Mouse (Mus musculus): ENCODE results near the gene Zbtb42. TPM values are rescaled to one million over a fixed set of nuclear protein-coding genes. Genes with fewer than 3 reads are reported as not detected.

Zbtb42 gene
- total RNA-seq, 2 experiments from 2014 or later, result 0.92 to 1.8 TPM

DNA sequence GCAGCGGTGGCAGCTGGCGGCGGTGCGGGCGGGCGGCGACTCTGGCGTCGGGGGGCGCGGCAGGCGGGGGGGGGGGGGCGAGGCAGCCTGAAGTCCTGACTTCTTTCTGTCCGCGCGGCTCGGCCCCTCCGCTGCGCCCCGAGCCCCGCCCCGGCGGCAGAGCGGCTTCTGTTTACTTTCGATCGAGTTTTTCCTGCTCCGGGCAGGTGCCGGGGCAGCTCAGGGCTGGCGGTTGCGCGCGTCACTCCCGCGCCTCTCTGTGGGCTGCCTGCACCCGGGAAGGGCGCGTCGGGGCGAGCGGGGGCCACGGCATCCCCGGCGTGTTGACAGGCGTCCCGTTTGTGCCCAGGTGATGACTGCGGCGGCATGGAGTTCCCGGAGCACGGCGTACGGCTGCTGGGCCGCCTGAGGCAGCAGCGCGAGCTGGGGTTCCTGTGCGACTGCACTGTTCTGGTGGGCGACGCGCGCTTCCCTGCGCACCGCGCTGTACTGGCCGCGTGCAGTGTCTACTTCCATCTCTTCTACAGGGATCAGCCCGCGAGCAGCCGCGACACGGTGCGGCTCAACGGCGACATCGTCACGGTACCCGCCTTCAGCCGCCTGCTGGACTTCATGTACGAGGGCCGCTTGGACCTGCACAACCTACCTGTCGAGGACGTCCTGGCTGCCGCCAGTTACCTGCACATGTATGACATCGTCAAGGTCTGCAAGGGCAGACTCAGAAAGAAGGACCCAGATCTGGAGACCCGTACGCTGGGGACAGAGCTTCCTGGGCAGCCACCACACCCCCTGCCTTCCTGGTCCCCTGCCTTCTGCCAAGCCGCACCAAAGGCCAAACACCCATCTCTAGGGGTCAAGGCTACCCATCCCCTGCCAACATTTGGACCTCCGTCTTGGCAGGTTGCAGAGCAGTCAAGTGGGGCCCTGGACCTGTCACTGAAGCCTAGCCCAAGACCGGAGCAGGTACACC, 684 bp downstream of the Zbtb42 start:
- no peak for ATAC-seq (replicated peaks; ENCODE audit: poor library complexity)

DNA sequence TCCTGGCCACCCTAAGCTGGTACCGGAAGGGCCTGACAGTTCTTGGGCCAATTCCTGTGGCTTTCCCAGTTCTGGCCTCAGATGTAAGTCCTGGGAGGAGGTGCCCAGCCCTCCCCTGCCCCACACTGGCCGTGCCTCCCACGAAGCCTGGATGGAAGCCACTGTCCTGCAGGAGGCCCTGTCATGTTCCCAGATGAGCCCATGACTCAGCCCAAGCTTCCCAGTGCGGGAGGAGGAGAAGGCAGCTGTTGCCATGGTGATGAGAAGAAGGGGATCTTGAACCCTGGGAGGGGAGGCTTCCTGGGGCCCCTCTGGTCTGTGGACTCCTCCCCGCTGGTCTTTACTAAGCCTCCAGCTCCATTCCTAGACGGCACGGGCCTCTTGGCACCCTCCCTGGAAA, 4.7 kb downstream of the Zbtb42 start:
- ATAC-seq (replicated peaks; ENCODE audit: poor library complexity), result no peak

DNA sequence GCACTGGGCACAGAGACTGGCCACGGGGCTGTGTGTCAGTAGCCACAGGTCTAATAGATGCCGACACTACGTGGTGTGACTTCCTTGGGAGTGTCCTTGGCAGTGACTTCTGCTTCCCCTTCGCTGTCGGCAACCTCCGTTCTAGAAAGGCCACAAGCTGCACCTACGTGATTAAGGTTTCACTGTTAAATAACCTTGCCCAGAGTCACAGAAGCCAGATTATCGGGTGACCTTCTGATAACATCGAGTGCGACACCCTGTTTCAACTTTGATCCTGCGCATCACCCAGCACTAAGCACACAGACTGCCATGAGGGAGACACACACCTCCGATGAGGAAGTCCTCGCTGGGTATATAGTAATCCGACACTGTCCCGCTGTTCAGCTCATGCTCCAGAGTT, 9.8 kb downstream of the Zbtb42 start:
- ATAC-seq (replicated peaks; ENCODE audit: poor library complexity), result peak; percentile 68

DNA sequence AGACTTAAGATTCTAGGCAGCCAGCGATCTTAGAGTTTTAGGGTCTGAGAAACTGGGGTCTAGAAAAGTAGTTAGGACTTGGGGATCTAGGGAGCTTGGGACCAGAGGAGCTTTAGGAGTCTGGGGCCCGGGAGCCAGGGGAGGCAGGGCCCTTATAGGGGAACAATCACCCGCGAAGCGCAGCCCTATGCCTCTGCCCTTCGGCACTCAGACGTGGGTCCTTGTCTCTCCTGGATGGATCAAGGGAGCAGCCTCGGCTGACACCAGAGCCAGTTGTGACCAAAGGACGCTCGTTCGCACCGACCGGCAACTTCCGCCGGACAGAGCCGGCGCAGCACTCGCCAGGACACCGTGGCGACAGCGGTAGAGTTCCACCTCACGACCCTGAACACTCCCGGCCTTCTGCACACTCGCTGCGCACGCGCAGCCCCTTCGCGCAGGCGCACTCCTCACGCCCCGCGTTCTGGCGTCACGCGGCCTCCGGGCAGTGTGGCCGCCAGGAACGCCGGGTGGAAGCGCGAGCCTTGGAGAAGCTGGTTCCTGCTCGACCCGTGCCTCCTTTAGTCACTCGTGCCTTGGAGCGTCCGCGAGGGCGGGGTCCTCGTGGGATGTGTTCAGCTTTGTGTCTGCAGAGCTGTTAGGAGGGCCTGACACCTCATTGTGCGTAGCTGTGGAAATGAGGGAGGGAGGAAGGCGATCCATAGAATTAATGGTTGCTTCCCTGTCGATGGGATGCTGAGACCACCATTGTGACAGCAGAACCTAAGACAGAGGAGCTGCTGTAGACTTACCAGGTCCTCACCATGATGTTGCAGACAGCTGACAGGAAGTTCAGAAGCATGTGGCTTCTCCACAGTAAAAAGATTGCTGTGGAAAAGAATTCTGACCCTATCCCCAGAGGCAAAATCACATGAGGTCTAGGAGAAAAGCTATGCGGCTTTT, 14.8 kb downstream of the Zbtb42 start:
- ATAC-seq (replicated peaks; ENCODE audit: poor library complexity), result peak; percentile 86

DNA sequence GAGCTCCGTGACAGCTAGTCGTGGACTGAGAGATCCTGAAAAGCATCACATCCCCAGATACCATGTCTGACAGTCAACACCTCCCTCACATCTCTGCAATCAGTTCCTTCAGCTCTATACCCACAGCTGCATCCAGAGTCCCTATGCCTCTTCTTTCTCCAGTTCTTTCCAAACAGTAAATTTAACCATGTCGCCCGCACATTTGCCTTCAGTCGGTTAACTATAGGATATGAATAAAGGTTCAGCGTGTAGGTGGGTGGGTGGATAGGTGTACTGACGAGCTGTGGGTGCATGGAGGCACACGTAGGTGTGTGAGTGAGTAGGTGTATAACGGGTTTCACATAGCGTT, 15.5 kb downstream of the Zbtb42 start:
- ATAC-seq (replicated peaks; ENCODE audit: poor library complexity), result no peak

DNA sequence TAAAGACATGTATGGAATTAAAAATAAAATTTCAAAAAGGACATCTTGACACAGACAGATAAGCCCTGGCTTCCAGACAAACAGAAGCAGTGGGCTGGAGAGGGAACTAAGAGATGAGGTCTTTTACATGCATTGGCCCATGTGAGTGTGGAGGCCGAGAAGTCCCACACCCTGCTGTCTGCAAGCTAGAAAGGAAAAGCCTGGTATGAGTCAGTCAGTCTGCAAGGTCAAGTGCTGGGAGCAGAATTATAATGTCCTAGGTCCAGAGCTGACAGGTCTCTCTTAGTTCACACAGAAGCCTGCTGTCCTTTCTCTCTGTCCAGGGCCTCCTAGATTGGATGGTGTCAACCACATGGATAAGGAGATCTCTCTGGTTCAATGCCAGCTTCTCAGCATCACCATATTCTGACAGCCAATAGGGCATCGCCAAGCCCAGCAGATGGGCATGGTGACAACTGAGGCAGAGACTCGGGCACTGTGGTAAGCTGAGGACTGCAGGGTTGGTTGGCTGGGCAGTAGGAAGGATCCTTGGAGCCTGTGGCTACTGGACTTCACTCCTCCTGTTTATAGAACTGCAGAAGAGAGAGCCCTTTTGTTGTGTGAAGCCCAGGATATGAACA, 18.3 kb downstream of the Zbtb42 start:
- no peak for ATAC-seq (replicated peaks; ENCODE audit: poor library complexity)

DNA sequence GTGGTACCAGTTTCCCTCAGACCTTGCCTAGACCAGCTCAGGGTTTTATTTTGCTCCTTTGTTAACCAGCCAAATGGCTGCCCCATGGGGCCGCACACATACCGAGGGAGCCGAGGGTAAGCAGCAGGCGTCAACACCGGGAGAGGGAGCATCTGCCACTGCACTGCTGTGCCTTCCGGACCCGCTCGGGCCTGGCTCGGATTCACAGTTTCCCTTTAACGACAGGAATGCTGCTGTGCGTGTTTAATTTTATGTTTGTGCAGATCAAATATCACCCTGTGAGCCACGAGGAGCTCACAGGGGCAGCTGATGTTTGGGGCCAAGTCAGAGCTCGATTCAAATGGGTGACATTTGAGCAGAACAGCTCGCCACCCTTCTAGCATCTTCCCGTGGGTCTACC, 21.9 kb downstream of the Zbtb42 start:
- no peak for ATAC-seq (replicated peaks; ENCODE audit: poor library complexity)

DNA sequence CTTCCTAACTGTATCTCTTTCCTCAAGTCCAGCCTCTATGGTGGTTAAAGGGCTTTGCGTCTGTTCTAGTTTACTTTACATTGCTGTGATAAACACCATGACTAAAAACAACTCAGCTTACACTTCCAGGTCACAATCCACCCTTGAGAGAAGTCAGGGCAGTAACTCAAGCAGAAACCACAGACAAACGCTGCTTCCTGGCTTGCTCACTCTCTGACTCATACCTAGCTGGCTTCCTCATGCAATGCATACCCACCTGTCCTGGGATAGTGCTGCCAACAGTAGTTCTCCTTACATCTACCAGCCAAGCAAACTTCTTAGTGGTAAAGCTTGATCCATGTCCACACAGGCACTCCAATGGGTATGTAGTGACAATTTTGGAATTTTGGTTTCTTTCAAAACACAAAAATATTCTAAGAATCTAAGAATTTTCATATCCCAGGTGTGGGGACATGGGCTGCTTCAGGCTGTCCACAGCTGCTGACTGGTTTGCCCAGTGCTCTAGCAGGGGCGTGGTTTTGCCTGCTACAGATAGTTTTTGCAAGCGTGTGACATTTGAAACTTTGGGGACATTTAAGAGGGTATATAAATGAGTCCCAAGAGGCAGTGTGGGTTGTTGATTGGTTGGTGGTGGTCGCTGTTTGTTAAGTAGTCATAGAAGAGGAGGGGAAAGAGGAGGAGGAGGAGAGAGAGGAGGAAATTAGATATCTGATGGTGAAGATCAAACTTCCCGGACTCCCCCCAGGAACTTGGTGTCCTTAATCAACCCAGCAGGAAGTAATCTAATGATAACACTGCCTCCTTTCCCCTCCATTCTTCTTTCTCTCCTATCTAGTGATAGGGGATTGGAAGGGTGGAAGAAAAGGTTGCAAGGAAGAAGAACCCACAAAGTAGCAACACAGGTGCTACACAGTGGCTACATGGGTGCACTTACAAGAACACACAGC, 24.0 kb downstream of the Zbtb42 start:
- 0 out of 2 replicates have a peak, but pooled peaks have one; percentile 9 for ATAC-seq (replicated peaks; ENCODE audit: poor library complexity)

DNA sequence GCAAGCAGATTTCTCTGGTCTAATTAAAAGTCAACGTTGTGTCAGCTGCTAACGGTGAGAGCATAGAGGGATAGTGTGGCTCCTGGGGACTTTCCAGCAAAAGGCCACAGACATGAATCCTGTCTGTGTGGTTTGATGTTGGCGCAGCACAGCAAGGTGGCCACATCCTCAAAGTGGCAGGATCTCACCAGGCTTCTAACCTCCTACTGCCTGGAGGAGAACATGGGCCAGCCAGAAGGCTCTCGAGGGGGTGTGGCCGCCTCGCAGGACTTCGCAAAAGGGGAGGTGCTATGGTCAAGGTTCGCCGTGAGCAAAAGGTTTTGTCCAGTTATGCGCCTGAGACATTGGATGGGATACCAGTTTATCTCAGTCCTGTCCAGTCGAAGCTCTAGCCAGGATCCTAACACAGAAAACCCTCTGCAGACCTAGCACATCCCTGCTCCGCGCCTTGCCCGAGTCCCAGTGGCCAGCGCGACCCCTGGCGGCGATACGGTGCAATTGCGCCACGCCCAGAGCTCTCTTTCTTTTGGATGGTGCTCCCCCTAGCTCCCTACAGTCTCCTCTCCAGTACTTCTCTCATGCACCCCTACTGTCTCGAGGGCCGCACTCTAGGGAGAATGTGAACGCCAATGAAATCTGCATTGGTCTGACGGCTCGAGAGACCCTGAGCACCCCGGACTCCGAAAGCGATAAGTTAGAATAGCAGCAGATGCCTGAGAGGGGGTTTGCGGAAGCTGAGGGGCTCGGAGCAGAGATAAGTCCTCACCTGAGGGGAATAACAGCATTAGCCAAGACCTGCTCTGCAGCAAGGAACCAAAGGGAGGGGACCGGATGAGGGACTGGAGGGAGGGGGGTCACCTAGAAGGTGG, 28.3 kb downstream of the Zbtb42 start:
- ATAC-seq (replicated peaks; ENCODE audit: poor library complexity), result peak; percentile 99

DNA sequence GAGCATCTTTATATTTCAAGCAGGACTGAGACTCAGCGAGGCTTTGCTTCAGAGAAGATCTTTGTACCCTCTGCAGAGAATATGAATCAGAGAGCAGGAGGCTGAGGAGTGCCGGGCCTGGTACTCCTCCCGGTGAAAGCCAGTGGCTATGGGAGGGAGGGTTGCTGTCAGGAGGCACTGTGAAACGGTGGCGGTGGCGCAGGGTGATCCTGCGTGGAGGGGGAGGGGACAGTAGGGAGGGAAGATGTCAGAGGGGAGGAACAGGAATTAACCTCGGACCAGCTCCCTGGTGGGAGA, 28.9 kb downstream of the Zbtb42 start:
- ATAC-seq (replicated peaks; ENCODE audit: poor library complexity), result no peak

DNA sequence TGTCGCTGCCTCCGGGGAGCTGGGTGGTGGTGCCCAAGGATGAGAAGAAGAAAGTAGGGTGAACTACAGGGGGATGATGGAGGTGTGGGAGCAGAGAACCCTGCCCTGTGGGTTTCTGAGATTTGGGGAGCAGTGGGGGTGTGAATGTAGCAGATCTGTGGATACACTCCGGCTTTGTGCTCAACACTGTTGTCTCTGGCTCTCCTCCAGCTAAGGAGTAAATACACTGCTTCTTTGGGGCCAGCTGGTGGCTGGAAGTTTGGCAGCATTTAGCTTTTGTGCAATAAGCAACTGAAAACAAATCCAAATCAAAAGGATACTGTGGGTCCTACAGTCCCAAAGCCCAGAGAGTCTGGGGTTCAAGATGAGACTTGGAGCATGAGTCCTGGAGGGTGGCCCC, 35.4 kb downstream of the Zbtb42 start:
- ATAC-seq (replicated peaks; ENCODE audit: poor library complexity), result no peak

DNA sequence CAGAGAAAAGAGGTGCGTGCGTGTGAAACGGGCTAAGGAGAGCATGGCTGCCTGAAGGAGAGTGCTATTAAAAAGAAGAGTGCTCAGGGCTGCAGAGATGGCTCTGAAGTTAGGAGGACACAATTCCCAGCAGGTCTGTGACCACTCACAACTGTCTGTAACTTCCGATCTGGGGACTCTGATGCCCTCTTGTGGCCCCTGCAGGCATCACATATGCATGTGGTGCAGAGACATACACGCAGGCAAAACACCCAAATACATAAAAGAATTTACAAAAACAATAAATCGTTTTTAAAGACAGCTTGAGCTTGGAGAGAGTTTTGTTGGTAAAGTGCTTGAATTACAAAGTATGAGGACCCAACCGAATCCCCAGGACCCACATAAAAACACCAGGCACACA, 38.5 kb downstream of the Zbtb42 start:
- peak; percentile 82 for ATAC-seq (replicated peaks; ENCODE audit: poor library complexity)

DNA sequence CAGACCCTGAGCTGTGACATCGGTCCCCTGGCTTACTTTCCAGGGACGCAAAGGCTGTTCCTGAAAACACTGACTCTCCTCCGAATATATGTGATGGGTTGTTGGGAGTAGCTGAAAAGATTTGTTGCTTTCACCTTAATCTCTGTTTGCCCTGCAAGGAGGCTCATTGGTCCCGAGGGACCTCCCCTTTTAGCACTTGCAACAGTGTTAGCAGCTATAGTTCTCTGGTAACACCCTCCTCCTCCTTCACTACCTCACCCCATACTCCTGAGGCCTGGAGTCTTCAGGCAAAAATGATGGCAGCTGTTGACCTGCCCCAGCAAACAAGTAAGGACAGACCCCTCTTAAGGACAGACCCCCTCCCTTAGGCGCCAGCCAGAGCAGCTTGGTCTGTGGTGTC, 40.4 kb downstream of the Zbtb42 start:
- ATAC-seq (replicated peaks; ENCODE audit: poor library complexity), result no peak

DNA sequence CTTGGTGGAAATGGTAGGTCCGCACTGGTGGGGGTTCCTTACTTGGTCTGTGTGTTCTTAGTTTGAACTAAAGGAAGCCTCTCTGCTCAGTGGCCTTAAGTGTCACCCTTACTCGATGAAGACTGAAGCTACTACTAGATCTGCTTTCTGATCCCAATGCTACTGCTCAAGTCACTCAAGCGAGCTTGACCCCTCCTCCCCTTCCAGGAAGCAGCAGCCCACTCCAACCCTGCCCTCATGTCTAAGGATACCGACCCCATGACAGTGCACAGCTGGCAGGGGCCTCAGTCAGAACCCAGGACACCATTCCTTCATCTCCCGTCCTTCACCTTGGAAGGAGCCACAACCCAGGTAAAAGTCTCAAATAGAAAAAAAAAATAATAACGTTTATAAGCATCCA, 41.6 kb downstream of the Zbtb42 start, which contains the start of gene Cep170b:
Gene Cep170b, plus strand, starts transcription at position 240 of the 400 bp plus-strand sequence.
- ATAC-seq (replicated peaks; ENCODE audit: poor library complexity), result no peak

DNA sequence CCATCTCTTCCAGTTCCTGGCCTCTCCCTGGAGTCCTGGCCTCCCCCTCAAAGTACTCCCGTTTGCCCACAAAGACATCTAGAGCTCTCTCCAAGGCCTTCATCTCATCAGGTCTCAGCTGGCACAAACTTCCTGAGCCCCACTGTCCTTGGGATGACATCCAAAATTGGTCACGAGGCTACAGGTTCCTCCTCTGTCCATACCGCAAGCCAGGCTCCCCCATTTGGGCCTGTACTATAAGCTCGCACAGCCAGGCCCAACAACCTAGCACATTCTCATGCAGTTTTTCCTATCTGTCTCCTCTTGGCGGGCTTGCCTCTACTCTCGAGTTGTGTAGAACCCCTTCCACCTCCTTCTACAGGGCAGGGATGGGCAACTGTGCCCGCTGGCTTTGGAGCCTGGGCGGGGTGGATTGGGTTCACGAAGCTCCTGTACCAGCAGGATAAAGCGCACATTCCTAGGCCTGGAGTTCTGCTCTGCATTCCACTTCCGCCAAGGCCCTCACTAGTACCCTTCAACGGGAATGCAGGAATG, 42.3 kb downstream of the Zbtb42 start:
- no peak for ATAC-seq (replicated peaks; ENCODE audit: poor library complexity)

DNA sequence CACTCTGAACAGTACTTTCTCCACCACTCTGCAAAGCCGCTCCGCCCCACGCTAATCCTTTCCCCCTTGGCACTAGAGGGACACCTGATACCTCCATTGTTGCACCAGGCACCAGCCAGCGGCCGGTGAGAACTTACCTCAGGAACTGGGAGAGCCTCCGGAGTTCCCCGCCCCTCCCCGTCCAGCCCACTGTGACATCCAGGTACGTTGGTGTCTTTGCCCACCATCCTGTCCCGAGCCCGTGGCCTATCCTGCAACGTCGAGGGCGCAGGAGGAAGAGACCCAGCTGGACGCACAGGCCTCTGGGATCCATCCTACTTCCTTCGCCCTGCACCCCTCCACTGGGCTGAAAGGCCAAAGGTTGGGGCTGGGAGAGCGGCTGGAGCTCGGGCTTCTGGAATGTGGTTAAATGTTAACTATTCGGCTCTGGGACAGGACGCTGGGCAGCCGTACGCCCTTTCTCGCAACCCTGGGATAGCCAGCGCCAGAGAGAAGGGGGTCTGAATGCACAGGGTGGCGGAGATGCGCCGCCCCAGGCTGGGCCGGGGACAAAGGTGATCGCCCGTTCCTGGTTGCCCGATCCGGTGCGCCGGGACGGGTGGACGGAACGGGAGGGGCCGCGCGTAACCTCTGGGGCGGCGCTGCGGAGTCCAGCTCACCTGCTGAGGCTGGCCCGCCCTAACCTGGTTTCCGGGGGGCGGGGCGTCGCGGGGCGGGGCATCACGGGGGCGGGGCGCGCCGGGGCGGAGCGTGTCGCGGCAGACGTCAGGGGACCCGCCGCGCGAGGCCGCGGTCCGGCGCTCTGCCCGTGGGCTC, 43.0 kb downstream of the Zbtb42 start:
- peak; percentile 14; the same call in 1 of the 2 replicates for ATAC-seq (replicated peaks; ENCODE audit: poor library complexity)

DNA sequence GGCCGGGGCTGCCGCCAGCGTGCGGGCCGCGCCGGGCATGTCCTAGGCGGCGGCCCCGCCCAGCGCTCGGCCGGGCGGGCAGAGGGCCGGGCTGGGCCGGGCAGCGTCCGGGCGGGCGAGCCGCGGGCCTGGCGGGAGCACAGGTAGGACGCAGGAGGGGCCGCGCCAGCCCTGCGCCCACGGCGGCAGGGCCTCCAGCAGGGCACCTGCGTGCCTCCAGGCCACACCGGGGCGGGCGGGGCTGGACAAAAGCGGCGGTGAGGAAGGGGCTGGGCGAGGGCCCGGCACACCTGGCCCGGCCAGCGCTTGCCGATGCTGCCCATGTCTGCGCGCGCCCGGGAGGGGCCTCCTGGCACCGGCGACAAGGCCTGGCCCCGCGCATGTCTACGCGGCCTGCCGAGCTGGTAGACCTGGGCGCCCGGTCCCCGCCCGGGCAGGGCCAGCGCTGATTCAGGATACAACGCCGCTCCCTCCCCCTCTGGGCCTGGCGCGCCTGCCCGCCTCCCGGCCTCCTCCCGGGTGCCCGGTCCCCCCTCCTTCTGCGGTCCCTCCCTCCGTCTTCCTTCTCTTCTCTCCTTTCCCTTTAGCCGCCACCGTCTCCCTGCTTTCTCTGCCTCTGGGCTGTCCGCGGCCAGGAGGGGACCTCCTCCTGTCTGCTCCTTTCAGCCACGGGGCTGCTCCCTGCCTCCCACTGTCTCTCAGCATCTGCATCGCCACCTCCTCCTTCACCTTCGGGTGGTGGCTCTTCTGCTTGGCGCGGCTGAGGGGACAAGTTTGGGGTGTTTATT, 43.8 kb downstream of the Zbtb42 start:
- ATAC-seq (replicated peaks; ENCODE audit: poor library complexity), result peak; percentile 10

DNA sequence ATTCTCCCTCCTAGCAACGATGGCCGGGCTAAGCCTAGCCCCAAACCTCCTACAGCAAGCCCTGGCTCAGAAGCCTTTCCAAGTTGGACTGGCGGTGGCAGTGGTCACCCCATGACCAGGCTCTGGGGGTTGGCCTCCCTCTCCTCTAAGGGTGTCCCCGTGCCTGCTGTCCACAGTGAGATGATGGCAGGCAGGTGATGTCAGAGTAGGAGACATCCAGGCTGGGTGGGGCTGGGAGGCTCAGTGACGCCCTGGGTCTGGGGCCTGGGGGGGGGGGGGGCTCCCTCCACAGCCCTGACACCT, 44.4 kb downstream of the Zbtb42 start:
- ATAC-seq (replicated peaks; ENCODE audit: poor library complexity), result no peak

All from megakaryocyte progenitor cell, adult 5-6 weeks (primary cell).